Mouse (Mus musculus) urinary bladder, adult 18-20 months (tissue): ENCODE measurements around the gene Kif26a.

Experiments
- DNase-seq, 2 experiments: peaks; one replicate each; pipeline ENCODE4 v3.0.0; 2022; ENCODE audit warnings: low spot score in 2 of 2, mixed read lengths in 2 of 2

Gene Kif26a

GRCm38 (mm10) chr12:112163981-112164839 is 18.2 kb downstream of the Kif26a start:
- DNase-seq = no peak

GRCm38 (mm10) chr12:112164840-112165219 is 18.8 kb downstream of the Kif26a start:
- no peak for DNase-seq

GRCm38 (mm10) chr12:112169240-112169639 is 23.2 kb downstream of the Kif26a start:
- peak in 1 of 2 experiments; percentile 11 for DNase-seq

- DNase-seq = no peak
Observed at GRCm38 (mm10) chr12:112170671-112171574, 24.9 kb downstream of the Kif26a start.

- DNase-seq = no peak
Observed at GRCm38 (mm10) chr12:112171657-112172056, 25.6 kb downstream of the Kif26a start.

- peak in 1 of 2 experiments; percentile 20 for DNase-seq
Observed at GRCm38 (mm10) chr12:112172214-112172613, 26.2 kb downstream of the Kif26a start.

- no peak for DNase-seq
Observed at GRCm38 (mm10) chr12:112177679-112178078, 31.7 kb downstream of the Kif26a start.

- DNase-seq = no peak
Observed at GRCm38 (mm10) chr12:112179687-112180086, 33.7 kb downstream of the Kif26a start.

- no peak for DNase-seq
Observed at GRCm38 (mm10) chr12:112181921-112182608, 36.1 kb downstream of the Kif26a start.

GRCm38 (mm10) chr12:112182609-112182955 is 36.6 kb downstream of the Kif26a start:
- no peak for DNase-seq

- peak; percentile 83 for DNase-seq
Observed at GRCm38 (mm10) chr12:112183675-112184074, 37.7 kb downstream of the Kif26a start.

GRCm38 (mm10) chr12:112184390-112184789 is 38.4 kb downstream of the Kif26a start:
- DNase-seq = peak in 1 of 2 experiments; percentile 10

GRCm38 (mm10) chr12:112186899-112187298 is 40.9 kb downstream of the Kif26a start:
- DNase-seq = no peak

- DNase-seq = no peak
Observed at GRCm38 (mm10) chr12:112191753-112192152, 45.7 kb downstream of the Kif26a start.

GRCm38 (mm10) chr12:112195019-112195418 is 49.0 kb downstream of the Kif26a start:
- no peak for DNase-seq

- no peak for DNase-seq
Observed at GRCm38 (mm10) chr12:112196562-112196961, 50.6 kb downstream of the Kif26a start.

GRCm38 (mm10) chr12:112199363-112199762 is 53.4 kb downstream of the Kif26a start:
- DNase-seq = no peak

- no peak for DNase-seq
Observed at GRCm38 (mm10) chr12:112200045-112200444, 54.0 kb downstream of the Kif26a start.

GRCm38 (mm10) chr12:112207163-112207562 is 61.2 kb downstream of the Kif26a start:
- no peak for DNase-seq

GRCm38 (mm10) chr12:112207734-112208133 is 61.7 kb downstream of the Kif26a start:
- DNase-seq = no peak

- no peak for DNase-seq
Observed at GRCm38 (mm10) chr12:112210622-112211021, 64.6 kb downstream of the Kif26a start.

- DNase-seq = no peak
Observed at GRCm38 (mm10) chr12:112214441-112214857, 68.4 kb downstream of the Kif26a start.
